Mouse (Mus musculus): ENCODE results near the gene Zfp91. TPM values are rescaled to one million over a fixed set of nuclear protein-coding genes. Genes with fewer than 3 reads are reported as not detected.

Zfp91 gene
- total RNA-seq, 2 experiments from 2014 or later: 62.2 to 71.0 TPM

Other genes with a start within 250 kb of the Zfp91 start
- gene Gm4952, start 196.2 kb downstream of the Zfp91 start, total RNA-seq (2021): 1 to 10 TPM in 1 of 2 experiments, not detected in 1; 1.0 TPM
- not detected for gene Glyat, start 162.8 kb downstream of the Zfp91 start, total RNA-seq (2021)
- not detected for gene Olfr1442, start 125.7 kb downstream of the Zfp91 start, total RNA-seq (2021)
- gene Olfr1443, start 118.0 kb downstream of the Zfp91 start, total RNA-seq (2021): not detected
- gene Keg1, start 100.3 kb downstream of the Zfp91 start, total RNA-seq (2021): under 1 TPM in 1 of 2 experiments, not detected in 1; 0.49 TPM
- gene Cntf, start 30.5 kb downstream of the Zfp91 start, total RNA-seq (2021): 1 to 10 TPM; 2.6 to 3.8 TPM
- 1 to 10 TPM; 1.5 to 1.9 TPM for gene Lpxn, start 67 bp upstream of the Zfp91 start, total RNA-seq (2021)
- not detected for gene Gm5244, start 50.6 kb upstream of the Zfp91 start, total RNA-seq (2021)
- gene Olfr1444, start 61.2 kb upstream of the Zfp91 start, total RNA-seq (2021): not detected
- not detected for gene Olfr1445, start 87.7 kb upstream of the Zfp91 start, total RNA-seq (2021)
- not detected for gene Olfr1446, start 97.4 kb upstream of the Zfp91 start, total RNA-seq (2021)
- gene Olfr1447, start 107.6 kb upstream of the Zfp91 start, total RNA-seq (2021): not detected
- gene Olfr1448, start 128.3 kb upstream of the Zfp91 start, total RNA-seq (2021): not detected
- not detected for gene Olfr1449, start 134.7 kb upstream of the Zfp91 start, total RNA-seq (2021)
- not detected for gene Olfr1450, start 154.1 kb upstream of the Zfp91 start, total RNA-seq (2021)
- not detected for gene Olfr1451, start 198.9 kb upstream of the Zfp91 start, total RNA-seq (2021)
- gene Olfr1453, start 232.2 kb upstream of the Zfp91 start, total RNA-seq (2021): not detected